Mouse (Mus musculus): ENCODE measurements around the gene Slx4.
"Not testable (repeated sequence)": the region's sequence is repeated elsewhere in the genome, so short reads cannot be mapped to it uniquely, and the experiment has no call there.

Slx4 gene

DNA sequence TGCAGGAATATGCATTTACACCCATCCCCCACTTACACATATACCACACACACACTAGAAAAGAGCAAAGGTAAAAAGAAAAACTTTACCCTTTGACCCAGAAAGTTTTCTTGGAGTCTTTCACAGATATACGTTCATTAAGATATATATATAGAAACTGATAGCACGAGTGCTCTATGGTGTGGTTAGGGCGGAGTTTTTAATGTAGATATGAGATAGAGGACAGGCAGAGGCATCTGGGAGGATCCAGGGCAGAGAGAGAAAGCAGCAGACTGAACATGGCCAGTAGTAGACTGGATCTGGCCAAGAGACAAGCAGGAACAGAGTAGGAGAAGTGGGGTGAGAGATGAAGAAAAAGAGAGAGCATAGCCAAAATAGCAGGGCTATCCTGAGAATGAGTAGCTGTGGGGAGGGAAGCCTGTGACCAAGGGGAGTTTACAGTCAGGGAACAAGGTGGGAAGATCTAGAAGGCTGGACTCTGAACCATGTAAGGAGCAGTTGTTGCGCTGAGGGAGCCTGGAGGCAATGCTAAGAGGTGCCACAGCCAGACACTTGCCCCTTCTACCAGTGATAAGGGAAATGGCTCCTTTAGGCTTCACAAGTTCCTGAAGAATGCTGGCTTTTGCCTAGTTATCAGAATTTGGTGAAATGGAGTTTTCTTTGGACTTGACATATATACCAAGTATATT lies 9.5 kb upstream of the Slx4 start:
- no peak for DNase-seq (ENCODE audit: low spot score in 2 of 2)

DNA sequence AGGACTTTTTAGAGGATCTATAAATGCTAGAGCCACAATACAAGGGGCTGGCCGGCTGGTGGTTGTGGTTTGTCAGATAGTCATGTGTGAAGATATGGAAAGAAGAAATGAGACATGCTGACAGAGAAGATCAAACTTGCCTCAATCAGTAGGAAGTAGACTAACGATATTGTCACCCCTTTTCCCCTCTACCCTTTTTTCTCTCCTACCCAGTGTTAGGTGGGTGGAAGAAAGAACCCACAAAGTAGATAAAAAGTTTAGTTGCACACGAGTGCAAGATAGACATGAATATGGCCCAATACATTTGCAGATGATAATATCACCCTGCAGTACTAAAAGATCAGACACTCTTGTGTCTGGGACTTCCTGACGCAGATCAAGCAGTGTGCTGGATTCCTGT lies 15.2 kb downstream of the Slx4 start:
- DNase-seq (ENCODE audit: low spot score in 2 of 2): no peak

- DNase-seq (ENCODE audit: low spot score in 2 of 2): no peak
Measured at GRCm38 (mm10) chr16:3983146-3983700, 20.3 kb downstream of the Slx4 start.

GRCm38 (mm10) chr16:3982173-3982572 lies 21.4 kb downstream of the Slx4 start:
- no peak for DNase-seq (ENCODE audit: low spot score in 2 of 2)

GRCm38 (mm10) chr16:3976712-3977111 lies 26.9 kb downstream of the Slx4 start:
- no peak for DNase-seq (ENCODE audit: low spot score in 2 of 2)

- no peak for DNase-seq (ENCODE audit: low spot score in 2 of 2)
Measured at GRCm38 (mm10) chr16:3976251-3976671, 27.3 kb downstream of the Slx4 start, which contains the start of gene Nlrc3. Gene Nlrc3, minus strand, starts transcription at chr16:3976632.

GRCm38 (mm10) chr16:3975658-3976057 lies 27.9 kb downstream of the Slx4 start:
- DNase-seq (ENCODE audit: low spot score in 2 of 2): no peak

DNA sequence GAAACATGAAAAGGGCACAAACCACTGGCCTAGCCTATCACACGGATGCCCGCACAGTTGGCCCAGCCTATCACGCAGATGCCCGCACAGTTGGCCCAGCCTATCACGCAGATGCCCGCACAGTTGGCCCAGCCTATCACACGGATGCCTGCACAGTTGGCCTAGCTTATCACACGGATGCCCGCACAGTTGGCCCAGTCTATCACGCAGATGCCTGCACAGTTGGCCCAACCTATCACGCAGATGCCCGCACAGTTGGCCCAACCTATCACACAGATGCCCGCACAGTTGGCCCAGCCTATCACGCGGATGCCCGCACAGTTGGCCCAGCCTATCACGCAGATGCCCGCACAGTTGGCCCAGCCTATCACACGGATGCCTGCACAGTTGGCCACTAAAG lies 29.1 kb downstream of the Slx4 start:
- DNase-seq (ENCODE audit: low spot score in 2 of 2): not testable (repeated sequence)

- no peak for DNase-seq (ENCODE audit: low spot score in 2 of 2)
Measured at GRCm38 (mm10) chr16:3965534-3965933, 38.0 kb downstream of the Slx4 start.

- DNase-seq (ENCODE audit: low spot score in 2 of 2): no peak
Measured at GRCm38 (mm10) chr16:3964990-3965389, 38.6 kb downstream of the Slx4 start.

DNA sequence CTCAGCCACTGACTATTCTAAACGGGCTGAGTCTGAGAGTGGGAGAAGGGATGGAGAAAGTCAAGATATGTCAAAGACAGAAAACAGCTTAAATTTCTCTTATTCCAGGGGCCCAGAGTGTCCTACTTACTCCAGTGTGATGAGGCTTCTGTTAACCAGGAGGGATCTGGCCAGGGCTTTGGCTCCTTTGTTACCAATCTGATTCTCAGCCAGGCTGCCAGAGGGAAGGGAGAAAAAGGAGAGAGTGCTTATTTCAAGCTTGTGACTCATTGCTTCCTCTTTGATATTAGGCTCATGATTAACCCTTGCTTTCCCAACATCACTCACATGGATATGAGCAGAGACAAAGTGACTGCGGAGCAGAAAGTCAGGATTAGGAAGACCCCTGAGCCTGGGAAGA lies 44.3 kb downstream of the Slx4 start:
- DNase-seq (ENCODE audit: low spot score in 2 of 2): no peak

DNA sequence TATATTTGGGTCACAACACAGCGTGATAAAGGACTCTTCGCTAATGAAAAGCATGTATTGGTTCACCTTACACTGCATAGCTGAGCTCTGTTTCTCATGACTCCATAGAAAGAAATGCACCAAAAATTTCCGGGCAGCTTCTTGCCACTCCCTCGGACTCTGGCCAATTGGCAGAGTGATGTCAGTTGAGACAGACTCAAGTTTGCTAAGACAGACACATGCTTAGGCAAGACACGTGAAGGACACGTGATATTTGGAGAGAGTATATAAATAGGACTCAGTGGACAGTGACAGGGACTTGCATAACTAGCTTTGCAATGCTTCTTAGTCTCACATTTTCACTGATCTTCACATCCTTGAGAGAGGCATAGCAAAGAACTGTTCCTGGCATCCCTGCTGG lies 47.2 kb downstream of the Slx4 start:
- DNase-seq (ENCODE audit: low spot score in 2 of 2): peak in 1 of 2 experiments; percentile 17

GRCm38 (mm10) chr16:3951141-3951540 lies 52.4 kb downstream of the Slx4 start:
- DNase-seq (ENCODE audit: low spot score in 2 of 2): no peak

- DNase-seq (ENCODE audit: low spot score in 2 of 2): no peak
Measured at GRCm38 (mm10) chr16:3934701-3935100, 68.9 kb downstream of the Slx4 start.

DNA sequence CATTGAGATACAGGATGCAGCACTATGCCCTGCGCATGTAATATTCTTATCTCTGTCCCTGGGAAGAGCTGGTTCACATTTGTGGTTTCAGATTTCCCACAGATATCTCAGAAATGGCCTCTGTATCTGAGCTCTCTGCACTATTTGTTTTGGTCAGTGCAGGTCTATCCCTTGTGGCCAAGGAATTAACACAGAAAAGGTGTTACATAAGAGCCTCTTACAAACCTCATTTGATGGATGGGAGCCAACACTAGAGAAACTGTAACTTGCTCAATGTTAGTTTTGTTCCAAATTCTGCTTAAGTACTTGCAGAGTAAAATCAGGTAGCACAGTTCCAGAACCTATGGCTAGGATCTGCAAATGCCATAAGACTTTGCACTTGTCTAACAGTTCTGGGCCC lies 69.5 kb downstream of the Slx4 start:
- no peak for DNase-seq (ENCODE audit: low spot score in 2 of 2)

DNA sequence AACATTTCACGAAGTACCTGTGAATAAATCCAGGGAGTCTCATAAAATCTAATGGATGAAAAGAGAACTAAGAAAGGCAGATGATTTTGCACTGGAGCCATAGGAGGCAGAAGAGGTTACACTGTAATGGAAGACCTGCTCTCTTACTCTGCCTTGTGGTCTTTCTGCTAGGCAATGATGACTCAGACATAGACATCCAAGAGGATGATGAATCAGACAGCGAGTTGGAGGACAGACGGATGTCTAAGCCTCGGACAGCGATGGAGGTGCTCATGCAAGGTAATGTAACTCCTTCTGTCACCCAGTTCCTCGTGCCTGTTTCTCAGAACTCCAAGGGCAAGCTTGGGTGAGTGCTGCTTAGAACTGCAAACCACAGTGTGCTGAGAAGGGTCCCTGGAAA lies 70.0 kb downstream of the Slx4 start:
- DNase-seq (ENCODE audit: low spot score in 2 of 2): no peak

DNA sequence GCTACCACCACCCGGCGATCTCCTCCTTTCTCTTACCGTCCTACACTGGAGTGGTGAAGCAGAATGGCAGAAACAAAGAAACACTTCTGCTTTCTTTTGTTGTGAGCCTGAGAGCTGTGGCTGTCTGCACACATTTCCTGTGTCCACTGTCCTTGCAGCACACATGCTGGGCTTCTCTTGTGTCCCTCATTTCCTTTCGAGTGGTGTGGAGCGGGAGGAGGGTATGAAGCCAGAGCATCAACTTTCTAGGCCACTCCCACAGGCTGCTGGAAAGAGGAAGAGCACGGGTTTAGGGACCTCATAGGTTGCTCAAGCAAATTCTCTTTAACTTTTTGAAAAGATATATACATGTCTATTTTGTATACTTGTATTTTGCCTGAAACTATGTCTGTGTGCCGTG lies 74.4 kb downstream of the Slx4 start:
- DNase-seq (ENCODE audit: low spot score in 2 of 2): no peak

Data from left cerebral cortex, adult 9 months (tissue).